Mouse (Mus musculus): Measurements from ENCODE around the gene Rgs2. TPM values are rescaled to one million over a fixed set of nuclear protein-coding genes. Genes with fewer than 3 reads are reported as not detected.

The Rgs2 gene
- 59.6 TPM for polyA plus RNA-seq (2017; shearing (Covaris generic))

GRCm38 (mm10) chr1:144003904-144004740 lies at the start of gene Rgs2:
TSS of gene Rgs2 (minus strand) at chr1:144004161.

Other genes starting within 250 kb of the Rgs2 start
- gene Trove2, start 227.1 kb downstream of the Rgs2 start, polyA plus RNA-seq (2017; shearing (Covaris generic)) = 3.9 TPM
- gene Uchl5, start 226.9 kb downstream of the Rgs2 start, polyA plus RNA-seq (2017; shearing (Covaris generic)) = 57.7 TPM
- gene Rgs13, start 173.2 kb upstream of the Rgs2 start, polyA plus RNA-seq (2017; shearing (Covaris generic)) = 0.12 TPM
- gene Rgs1, start 245.1 kb upstream of the Rgs2 start, polyA plus RNA-seq (2017; shearing (Covaris generic)) = 475 TPM